Mouse (Mus musculus): Measurements from ENCODE around the gene C330007P06Rik.

DNA sequence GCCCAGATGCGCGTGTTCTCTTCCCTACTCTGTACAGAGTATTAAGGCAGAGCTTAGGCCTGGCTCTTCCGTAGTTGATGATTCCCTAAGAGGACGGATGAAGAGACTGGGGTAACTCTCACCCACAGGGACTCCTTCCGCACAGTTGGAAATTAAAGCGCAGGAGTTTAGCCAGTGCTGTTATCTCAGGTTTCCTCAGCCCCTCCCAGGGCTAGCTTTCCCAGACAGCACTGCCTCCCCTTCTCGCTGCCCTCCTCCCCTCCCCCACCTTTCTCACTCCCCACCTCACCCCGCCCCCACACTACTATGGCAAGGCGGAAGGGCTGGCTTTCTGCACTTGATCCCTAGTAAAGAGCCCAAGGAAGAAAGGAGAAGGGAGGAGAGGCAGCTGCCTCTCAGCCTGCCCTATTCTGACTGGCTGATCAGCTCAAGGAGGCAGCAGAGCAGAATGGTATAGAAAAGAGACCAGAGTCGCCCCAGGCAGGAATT lies 56.9 kb downstream of the C330007P06Rik start:
- TF ChIP-seq CTCF (IDR thresholded peaks at IDR 0.05; ENCODE audit: extremely low read depth, insufficient read depth, insufficient read length, insufficient replicate concordance) = no peak
- TF ChIP-seq POLR2A (IDR thresholded peaks at IDR 0.05; ENCODE audit: low read depth, low read length) = no peak

All from spleen, adult 2 months (tissue).